Mouse (Mus musculus) spleen, adult 2 months (tissue): ENCODE data around the gene Lnx2. TPM values are rescaled to one million over a fixed set of nuclear protein-coding genes. Genes with fewer than 3 reads are reported as not detected.

ENCODE experiments used
- DNase-seq, 2 experiments: peaks; one replicate each; pipeline versions ENCODE4 v3.0.0 to v3.0.0-alpha.2; 2012 to 2021; ENCODE audit warnings: low spot score in 2 of 2, low read depth in 1 of 2
- H3K27ac ChIP-seq: fragments of 200-500 bp; 2 replicates; pipeline ENCODE4 v1.5.1; 2012; ENCODE audit warnings: low read length, inconsistent platforms; ENCODE audit not compliant: insufficient read depth
- H3K27me3 ChIP-seq: fragments of 200-500 bp; 2 replicates; pipeline ENCODE4 v1.6.1; 2012; ENCODE audit warnings: mild to moderate bottlenecking, moderate library complexity, low read length, inconsistent platforms; ENCODE audit not compliant: control insufficient read depth, insufficient read depth
- H3K36me3 ChIP-seq: fragments of 200-500 bp; 2 replicates; pipeline ENCODE4 v1.6.1; 2012; ENCODE audit warnings: mild to moderate bottlenecking, low read length, inconsistent platforms; ENCODE audit not compliant: control insufficient read depth, insufficient read depth
- H3K4me1 ChIP-seq: fragments of 200-500 bp; 2 replicates; pipeline ENCODE4 v1.6.1; 2011; ENCODE audit warnings: inconsistent platforms; ENCODE audit not compliant: control insufficient read depth, insufficient read depth, insufficient read length
- H3K4me3 ChIP-seq: fragments of 200-500 bp; 2 replicates; pipeline ENCODE4 v1.5.1; 2011; ENCODE audit warnings: mild to moderate bottlenecking, inconsistent platforms; ENCODE audit not compliant: insufficient read depth, insufficient read length; ENCODE audit errors: extremely low read depth
- CTCF ChIP-seq: fragments of 200-500 bp; IDR thresholded peaks from 2 replicates; pipeline ENCODE4 v1.5.1; 2011; ENCODE audit warnings: mild to moderate bottlenecking, inconsistent platforms; ENCODE audit not compliant: insufficient read depth, insufficient read length, insufficient replicate concordance; ENCODE audit errors: extremely low read depth
- POLR2A ChIP-seq: fragments of 200-500 bp; IDR thresholded peaks from 2 replicates; pipeline ENCODE4 v1.6.1; 2011; ENCODE audit warnings: low read depth, low read length, inconsistent platforms
- WGBS: fragments of 180-500 bp; shearing (Covaris S2); methylation state at CpG from one replicate; pipeline ENCODE4 v1.1.7; 2018; 5-methylcytosine and 5-hydroxymethylcytosine counted together
- polyA plus RNA-seq: library from polyadenylated mRNA; depleted of rRNA; stranded (reverse); fragments of >200 nt; gene quantifications from 2 replicates; pipeline ENCODE4 v1.2.3, GENCODE M21; 2012

Gene Lnx2
- polyA plus RNA-seq, 1 experiment = 21.3 TPM

- DNase-seq = no peak
- peaks cover 14% of the 10 kb centered on the region for H3K36me3 ChIP-seq
- no peak for TF ChIP-seq POLR2A
- no peak for TF ChIP-seq CTCF
- peaks cover 5% of the 10 kb centered on the region; the same call in 1 of the 2 replicates for H3K4me1 ChIP-seq
- no peaks in the 10 kb centered on the region for H3K27me3 ChIP-seq
- H3K4me3 ChIP-seq = no peak overlapping the region
- WGBS = 91% methylated on average over 15 of the region's 15 CpGs
- no peak overlapping the region for H3K27ac ChIP-seq
These were observed 33.0 kb downstream of the Lnx2 start for GRCm38 (mm10) chr5:147043240-147043844.

DNA sequence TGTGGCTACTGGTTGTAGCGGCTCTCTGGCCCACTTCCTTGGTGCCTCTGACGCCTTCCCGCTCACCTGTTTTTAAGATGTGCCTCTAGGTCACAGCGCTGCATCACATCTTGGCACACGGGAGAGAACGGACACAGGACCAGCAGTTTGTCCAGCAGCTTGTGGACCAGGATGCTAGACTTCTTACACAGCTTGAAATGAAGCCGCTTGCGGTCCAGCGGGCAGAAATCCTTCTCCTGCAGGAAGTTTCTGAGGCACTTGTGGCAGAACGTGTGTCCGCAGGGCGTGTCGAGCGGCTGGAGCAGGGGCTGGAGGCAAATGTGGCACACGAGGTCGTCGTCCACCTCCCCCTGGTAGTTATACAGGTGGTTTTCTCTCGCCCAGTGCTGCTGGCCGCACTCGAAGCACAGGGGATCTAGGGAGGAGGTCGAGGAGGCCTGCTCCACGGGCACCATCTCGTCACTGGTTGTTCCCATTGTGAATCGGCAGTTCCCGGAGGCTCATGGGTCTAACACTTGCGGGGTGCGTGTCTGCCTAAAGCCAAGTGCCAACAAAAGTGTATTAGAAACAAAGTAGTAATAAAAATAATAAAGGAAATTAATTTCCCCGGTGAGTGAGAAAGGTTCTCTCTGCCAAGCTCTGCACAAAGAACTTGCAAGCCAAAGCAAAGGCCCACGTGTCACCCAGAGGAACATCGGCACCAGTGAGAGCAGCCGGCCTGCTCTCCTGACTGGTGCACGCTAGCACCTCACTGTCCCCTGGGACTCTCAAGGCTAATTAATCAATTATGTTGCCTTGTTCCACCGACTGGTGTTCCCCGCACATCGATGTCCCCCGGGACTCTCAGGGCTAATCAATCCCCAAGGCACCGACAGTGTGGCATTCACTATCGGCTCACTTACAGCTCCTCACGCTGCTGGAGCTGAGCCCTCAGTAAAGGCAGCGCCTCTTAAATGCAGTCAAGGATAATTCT lies 34.1 kb downstream of the Lnx2 start:
- Histone ChIP-seq H3K27me3 (no peaks in the 10 kb centered on the region), H3K4me3 (no peak overlapping the region), H3K4me1 (peaks cover 5% of the 10 kb centered on the region; the same call in 1 of the 2 replicates), H3K27ac (no peak overlapping the region), H3K36me3 (peaks cover 14% of the 10 kb centered on the region)
- 95% methylated on average over 40 of the region's 40 CpGs for WGBS
- no peak for DNase-seq
- TF ChIP-seq POLR2A (no peak), CTCF (no peak)

DNA sequence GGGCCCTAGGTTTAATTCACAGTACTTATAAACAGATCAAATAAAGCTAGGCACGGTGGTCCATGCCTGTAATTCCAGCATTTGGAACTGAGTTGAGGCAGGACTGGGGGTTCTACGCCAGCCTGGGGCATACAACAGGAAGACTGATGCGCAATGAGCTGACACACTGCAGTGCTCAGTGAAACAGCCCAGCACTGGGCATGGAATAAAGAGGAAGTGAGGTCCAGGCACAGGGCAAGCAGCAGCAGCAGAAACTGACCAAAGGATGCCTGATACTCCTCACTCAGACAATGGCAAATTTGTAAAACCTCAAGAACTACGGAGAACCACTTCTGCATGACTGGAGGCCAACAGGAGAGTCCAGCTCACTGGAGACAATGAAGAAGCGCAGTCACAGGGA lies 37.0 kb downstream of the Lnx2 start:
- DNase-seq = no peak
- Histone ChIP-seq H3K4me3 (no peak overlapping the region), H3K27me3 (no peaks in the 10 kb centered on the region), H3K4me1 (no peaks in the 10 kb centered on the region), H3K27ac (no peak overlapping the region), H3K36me3 (peaks cover 17% of the 10 kb centered on the region)
- WGBS = 72% methylated on average over 5 of the region's 5 CpGs
- TF ChIP-seq POLR2A = no peak
- TF ChIP-seq CTCF = no peak

DNA sequence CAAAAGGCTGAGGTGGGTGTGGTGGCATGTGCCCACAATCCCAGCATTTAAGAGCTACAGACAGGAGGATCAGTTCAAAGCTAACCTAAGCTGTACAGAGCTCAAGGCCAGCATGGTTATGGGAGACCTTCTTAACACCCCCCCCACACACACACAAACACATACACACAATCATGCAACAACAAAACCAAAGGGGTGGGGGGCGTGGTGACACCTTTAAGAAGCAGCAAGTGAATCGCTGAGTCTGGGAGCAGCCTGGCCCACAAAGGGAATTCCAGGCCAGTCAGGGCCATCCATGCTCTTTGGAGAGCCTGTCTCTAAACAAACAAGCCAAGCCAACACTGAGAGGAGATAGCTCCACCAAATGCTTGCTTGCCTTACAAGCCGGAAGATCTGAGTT lies 38.8 kb downstream of the Lnx2 start:
- TF ChIP-seq CTCF = no peak
- Histone ChIP-seq H3K4me1 (no peaks in the 10 kb centered on the region), H3K27ac (no peak overlapping the region), H3K27me3 (no peaks in the 10 kb centered on the region), H3K36me3 (peaks cover 19% of the 10 kb centered on the region), H3K4me3 (no peak overlapping the region)
- DNase-seq = no peak
- WGBS = 86% methylated on average over 3 of the region's 3 CpGs

- Histone ChIP-seq H3K27me3 (no peaks in the 10 kb centered on the region), H3K27ac (no peak overlapping the region), H3K4me3 (no peak overlapping the region), H3K36me3 (peaks cover 18% of the 10 kb centered on the region), H3K4me1 (no peaks in the 10 kb centered on the region)
- WGBS = 89% methylated on average over 5 of the region's 5 CpGs
- TF ChIP-seq CTCF (no peak), POLR2A (no peak)
- DNase-seq = no peak
These were observed 39.7 kb downstream of the Lnx2 start for GRCm38 (mm10) chr5:147036661-147037060.

DNA sequence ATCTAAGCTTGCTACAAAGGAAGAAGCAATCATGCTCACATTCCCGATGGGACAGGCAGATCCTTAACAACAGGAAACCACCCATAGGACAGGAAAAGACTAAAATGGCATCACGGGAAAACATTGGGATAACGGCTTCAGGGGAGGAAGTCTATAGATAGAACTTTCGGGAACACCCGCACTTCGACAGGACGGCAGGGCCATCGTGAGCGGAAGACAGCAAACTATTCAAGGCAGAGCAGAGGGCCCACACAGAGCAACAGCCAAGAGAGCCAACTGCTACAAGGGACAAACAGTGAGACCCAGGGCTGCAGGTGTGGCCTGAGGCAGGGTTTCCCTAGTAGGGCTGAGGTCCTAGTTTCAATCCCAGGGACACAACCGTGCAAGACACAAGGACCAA lies 40.4 kb downstream of the Lnx2 start:
- no peaks in the 10 kb centered on the region for H3K4me1 ChIP-seq
- peak overlapping the region; percentile 33; the same call in 1 of the 2 replicates for H3K27ac ChIP-seq
- H3K4me3 ChIP-seq = no peak overlapping the region
- H3K27me3 ChIP-seq = no peaks in the 10 kb centered on the region
- WGBS = 87% methylated on average over 10 of the region's 10 CpGs
- no peak for TF ChIP-seq CTCF
- no peak for TF ChIP-seq POLR2A
- H3K36me3 ChIP-seq = peaks cover 19% of the 10 kb centered on the region
- DNase-seq = no peak

GRCm38 (mm10) chr5:147035301-147035700 lies 41.1 kb downstream of the Lnx2 start:
- no peak for DNase-seq
- Histone ChIP-seq H3K36me3 (peaks cover 16% of the 10 kb centered on the region), H3K27me3 (no peaks in the 10 kb centered on the region), H3K27ac (no peak overlapping the region), H3K4me1 (no peaks in the 10 kb centered on the region), H3K4me3 (no peak overlapping the region)
- 85% methylated on average over 6 of the region's 6 CpGs for WGBS
- TF ChIP-seq CTCF = no peak
- TF ChIP-seq POLR2A = no peak
